Mouse (Mus musculus): ENCODE data around the gene Rnf34. TPM values are rescaled to one million over a fixed set of nuclear protein-coding genes. Genes with fewer than 3 reads are reported as not detected.

Gene Rnf34
- total RNA-seq, 1 experiment from 2014 or later: 21.7 TPM

- no peak for DNase-seq
These were observed 50.8 kb downstream of the Rnf34 start for GRCm38 (mm10) chr5:122900558-122901171.

- no peak for DNase-seq
These were observed 51.3 kb downstream of the Rnf34 start for GRCm38 (mm10) chr5:122901179-122901578.

- DNase-seq: no peak
These were observed 51.8 kb downstream of the Rnf34 start for GRCm38 (mm10) chr5:122901666-122902065.

- no peak for DNase-seq
These were observed 52.4 kb downstream of the Rnf34 start for GRCm38 (mm10) chr5:122902228-122902627.

GRCm38 (mm10) chr5:122903165-122903564, 53.3 kb downstream of the Rnf34 start:
- no peak for DNase-seq

GRCm38 (mm10) chr5:122907182-122907581, 57.3 kb downstream of the Rnf34 start:
- no peak for DNase-seq

GRCm38 (mm10) chr5:122908001-122908400, 58.2 kb downstream of the Rnf34 start:
- DNase-seq: no peak

- DNase-seq: no peak
These were observed 59.6 kb downstream of the Rnf34 start for GRCm38 (mm10) chr5:122909481-122909880.

- DNase-seq: no peak
These were observed 63.0 kb downstream of the Rnf34 start for GRCm38 (mm10) chr5:122912863-122913262.

GRCm38 (mm10) chr5:122916147-122916546, 66.3 kb downstream of the Rnf34 start:
- no peak for DNase-seq

GRCm38 (mm10) chr5:122917982-122918711, 68.3 kb downstream of the Rnf34 start:
- DNase-seq: no peak

GRCm38 (mm10) chr5:122920557-122920956, 70.7 kb downstream of the Rnf34 start:
- no peak for DNase-seq

Other genes starting within 250 kb of the Rnf34 start
- 11.7 and 18.0 TPM in 2 replicates for gene Ift81, start 235.5 kb upstream of the Rnf34 start, total RNA-seq (2021)
- gene P2rx7, start 206.1 kb upstream of the Rnf34 start, total RNA-seq (2021): 3.6 and 4.1 TPM in 2 replicates
- 33.2 and 34.9 TPM in 2 replicates for gene P2rx4, start 142.5 kb upstream of the Rnf34 start, total RNA-seq (2021)
- gene Camkk2, start 70.6 kb upstream of the Rnf34 start, total RNA-seq (2021): 21.3 and 30.5 TPM in 2 replicates
- 173 and 195 TPM in 2 replicates for gene Anapc5, start 28.7 kb upstream of the Rnf34 start, total RNA-seq (2021)
- 20.5 and 24.7 TPM in 2 replicates for gene Kdm2b, start 139.8 kb downstream of the Rnf34 start, total RNA-seq (2021)
- 11.7 and 13.4 TPM in 2 replicates for gene Orai1, start 165.0 kb downstream of the Rnf34 start, total RNA-seq (2021)
- gene Morn3, start 197.0 kb downstream of the Rnf34 start, total RNA-seq (2021): not detected in 2 replicates
- gene Tmem120b, start 218.4 kb downstream of the Rnf34 start, total RNA-seq (2021): 17.7 and 19.2 TPM in 2 replicates